Mouse (Mus musculus): Measurements from ENCODE around the gene Myh11.
"Not testable (repeated sequence)": the region's sequence is repeated elsewhere in the genome, so short reads cannot be mapped to it uniquely, and the experiment has no call there.

Gene Myh11

DNA sequence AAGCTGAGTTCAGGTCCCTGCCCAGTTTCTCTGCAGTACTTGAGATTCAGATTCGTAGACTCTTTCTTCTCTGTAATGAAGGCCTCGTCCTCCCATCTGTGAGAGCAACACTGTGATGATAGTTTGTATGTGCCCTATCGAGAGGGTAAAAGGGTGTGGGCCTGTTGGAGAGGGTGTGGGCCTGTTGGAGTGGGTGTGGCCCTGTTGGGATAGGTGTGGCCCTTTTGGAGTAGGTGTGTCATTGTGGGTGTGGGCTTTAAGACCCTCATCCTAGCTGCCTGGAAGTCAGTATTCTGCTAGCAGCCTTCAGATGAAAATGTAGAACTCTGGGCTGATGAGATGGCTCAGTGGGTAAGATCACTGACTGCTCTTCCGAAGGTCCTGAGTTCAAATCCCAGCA, 124.7 kb downstream of the Myh11 start:
- no peak for DNase-seq (ENCODE audit: low read depth, low spot score)

- DNase-seq (ENCODE audit: low read depth, low spot score): no peak
Observed at GRCm38 (mm10) chr16:14163731-14164130, 127.4 kb downstream of the Myh11 start.

GRCm38 (mm10) chr16:14162988-14163416, 128.2 kb downstream of the Myh11 start, which contains the start of the genes Nde1 and Marf1:
TSS of gene Nde1 (plus strand) at chr16:14163275.
TSS of gene Marf1 (minus strand) at chr16:14163351.
- DNase-seq (ENCODE audit: low read depth, low spot score): peak; percentile 92

- no peak for DNase-seq (ENCODE audit: low read depth, low spot score)
Observed at GRCm38 (mm10) chr16:14160941-14161340, 130.2 kb downstream of the Myh11 start.

DNA sequence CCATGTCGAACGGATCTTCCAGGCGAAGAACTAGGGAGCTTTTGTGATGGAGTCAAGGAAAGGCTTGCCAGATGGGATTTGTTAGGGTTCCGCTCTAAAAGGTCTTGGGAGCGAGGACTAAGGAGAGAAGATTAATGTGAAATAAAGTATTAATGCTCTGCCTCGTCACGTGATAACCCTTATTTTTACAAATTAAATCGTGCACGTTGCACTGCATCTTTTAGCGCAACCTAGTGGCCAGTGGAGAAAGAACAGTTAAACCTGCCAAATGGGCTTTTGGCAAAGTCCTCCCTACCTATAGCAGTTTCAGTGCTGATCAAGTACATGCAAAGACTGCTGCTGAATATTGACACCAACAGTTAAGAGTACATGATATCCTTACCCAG, 131.4 kb downstream of the Myh11 start:
- DNase-seq (ENCODE audit: low read depth, low spot score): peak; percentile 85

- peak; percentile 99 for DNase-seq (ENCODE audit: low read depth, low spot score)
Observed at GRCm38 (mm10) chr16:14158936-14159745, 132.0 kb downstream of the Myh11 start.

DNA sequence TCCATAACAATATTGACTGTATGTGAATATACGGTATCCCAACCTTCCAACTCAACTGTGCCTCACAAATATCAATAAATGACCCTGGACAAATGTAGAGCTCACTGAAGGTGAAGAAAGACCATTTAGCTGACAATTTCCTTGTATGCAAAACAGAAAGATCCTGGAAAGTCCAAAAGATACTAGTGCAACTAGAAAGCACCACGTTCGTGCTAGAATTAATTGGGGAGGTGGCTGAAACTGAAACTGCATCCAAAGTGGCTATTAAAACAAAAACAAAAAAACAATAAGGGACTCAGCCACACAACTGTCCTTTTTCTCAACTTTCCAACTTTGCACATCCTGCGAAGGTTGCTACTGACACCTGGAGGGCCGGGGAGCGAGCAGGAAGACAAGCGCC, 132.6 kb downstream of the Myh11 start:
- no peak for DNase-seq (ENCODE audit: low read depth, low spot score)

- peak; percentile 26 for DNase-seq (ENCODE audit: low read depth, low spot score)
Observed at GRCm38 (mm10) chr16:14156312-14156711, 134.9 kb downstream of the Myh11 start.

DNA sequence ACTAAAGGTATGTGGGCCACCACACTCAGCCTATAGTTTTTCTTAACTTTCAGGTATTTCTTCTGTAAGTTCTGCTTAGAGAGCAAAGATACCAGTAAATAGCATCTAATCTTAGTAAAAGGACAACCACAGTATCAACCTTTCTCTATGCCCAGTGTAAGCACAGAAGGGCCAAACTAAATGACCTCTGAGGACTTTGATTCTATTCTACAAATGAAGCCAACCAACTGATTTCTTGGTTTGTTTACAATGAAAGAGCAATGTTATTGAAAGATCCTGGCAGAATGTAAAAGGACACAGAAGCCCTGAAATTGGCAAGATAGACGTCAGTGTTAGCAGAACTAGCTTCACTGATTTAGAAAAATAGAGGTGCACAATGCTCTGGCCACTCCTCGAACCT, 135.5 kb downstream of the Myh11 start:
- not testable (repeated sequence) for DNase-seq (ENCODE audit: low read depth, low spot score)

- no peak for DNase-seq (ENCODE audit: low read depth, low spot score)
Observed at GRCm38 (mm10) chr16:14151718-14152117, 139.5 kb downstream of the Myh11 start.

- DNase-seq (ENCODE audit: low read depth, low spot score): peak; percentile 13
Observed at GRCm38 (mm10) chr16:14147712-14148111, 143.5 kb downstream of the Myh11 start.

All from CD4-positive helper T cell, adult 2 months (primary cell).